Mouse (Mus musculus): ENCODE data around the gene Kirrel. TPM values are rescaled to one million over a fixed set of nuclear protein-coding genes. Genes with fewer than 3 reads are reported as not detected.
A peak's percentile ranks its signal among the peaks of the same experiment; 100 is the strongest.

Gene Kirrel
- 3.8 and 4.1 TPM in 2 replicates for polyA plus RNA-seq (2014; fragmentation: Nextera tagmentation; extraction: Ambion mirVana)

DNA sequence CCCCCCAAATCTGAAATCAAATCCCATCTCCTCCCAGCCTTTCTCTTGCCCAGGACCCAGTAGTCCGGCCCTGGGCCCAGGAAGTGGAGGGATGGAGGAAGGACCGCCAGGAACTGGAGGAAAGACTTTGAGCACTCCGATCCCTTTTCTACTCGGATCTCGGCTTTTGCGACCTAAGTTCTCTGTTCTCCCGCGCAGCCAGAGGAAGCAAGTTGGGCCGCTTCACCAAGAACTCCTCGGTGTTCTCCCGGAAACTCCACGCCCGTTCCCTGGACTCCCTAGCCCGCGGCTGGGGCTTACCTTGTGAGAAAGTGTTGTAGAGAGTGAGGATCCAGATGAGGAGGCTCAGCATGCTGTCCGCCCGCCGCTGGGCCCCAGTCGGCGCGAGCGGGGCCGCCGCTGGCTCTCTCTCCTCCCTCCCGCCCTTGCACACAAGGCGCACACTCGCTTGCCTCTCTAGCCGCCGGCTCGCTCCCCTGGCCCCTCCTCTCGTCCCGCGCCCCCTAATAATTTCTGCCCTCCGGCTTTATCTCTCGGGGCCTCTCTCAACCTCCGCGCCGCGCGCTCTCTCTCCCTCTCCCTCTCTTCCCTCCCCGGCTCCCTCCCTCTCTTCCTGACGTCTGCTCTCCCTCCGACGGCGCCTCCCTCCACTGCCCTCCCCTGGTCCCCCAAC lies at the start of gene Kirrel:
Kirrel (minus strand) TSS at position 652 of the 673 bp plus-strand sequence.
- peak within 1 kb of the TSS; percentile 81 for H3K27ac ChIP-seq
- H3K36me3 ChIP-seq (replicated peaks; ENCODE audit: control insufficient read depth, insufficient read depth), result no peaks in the 10 kb centered on the region
- H3K9ac ChIP-seq, result peak within 1 kb of the TSS; percentile 70
- H3K9me3 ChIP-seq (ENCODE audit: control insufficient read depth, low read length), result no peaks in the 10 kb centered on the region
- peaks cover 32% of the 10 kb centered on the region for H3K4me1 ChIP-seq (replicated peaks; ENCODE audit: control insufficient read depth, insufficient read depth, low read length)
- peak within 1 kb of the TSS; percentile 53 for H3K4me3 ChIP-seq (replicated peaks; ENCODE audit: low read length)
- ATAC-seq (ENCODE audit: low FRiP score), result peak; percentile 90
- DNase-seq (ENCODE audit: low spot score), result peak; percentile 76
- peak within 1 kb of the TSS; percentile 65 for H3K4me2 ChIP-seq (replicated peaks)
- no peaks in the 10 kb centered on the region for H3K27me3 ChIP-seq (ENCODE audit: control insufficient read depth, insufficient read depth, low read length)
- under 1% methylated on average over 43 of the region's 45 CpGs for WGBS

DNA sequence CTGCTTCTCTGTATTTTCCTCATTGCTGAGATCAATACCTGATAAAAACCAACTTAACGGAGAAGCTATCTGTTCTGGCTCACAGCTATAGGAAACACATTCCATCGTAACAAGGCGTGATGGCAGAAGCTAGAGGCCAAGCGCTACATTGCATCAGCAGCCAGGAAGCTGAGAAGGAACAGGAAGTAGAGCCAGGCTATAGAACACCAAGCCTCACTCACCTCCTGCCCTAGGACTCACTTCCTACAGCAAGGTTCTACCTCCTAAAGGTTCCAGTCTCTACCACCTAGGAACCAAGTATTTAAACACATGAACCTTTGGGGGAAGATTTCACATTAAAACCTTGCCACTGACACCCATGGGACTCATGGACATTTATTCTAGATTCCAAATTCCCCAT lies 49.1 kb upstream of the Kirrel start:
- DNase-seq (ENCODE audit: low spot score) (no peak), ATAC-seq (ENCODE audit: low FRiP score) (no peak)
- Histone ChIP-seq H3K27me3 (ENCODE audit: control insufficient read depth, insufficient read depth, low read length) (no peaks in the 10 kb centered on the region), H3K4me2 (replicated peaks) (no peak overlapping the region), H3K9me3 (ENCODE audit: control insufficient read depth, low read length) (no peaks in the 10 kb centered on the region), H3K36me3 (replicated peaks; ENCODE audit: control insufficient read depth, insufficient read depth) (no peaks in the 10 kb centered on the region), H3K4me1 (replicated peaks; ENCODE audit: control insufficient read depth, insufficient read depth, low read length) (no peaks in the 10 kb centered on the region), H3K9ac (no peak overlapping the region), H3K4me3 (replicated peaks; ENCODE audit: low read length) (no peak overlapping the region), H3K27ac (no peak overlapping the region)
- WGBS, result 87% methylated on average over 4 of the region's 4 CpGs

DNA sequence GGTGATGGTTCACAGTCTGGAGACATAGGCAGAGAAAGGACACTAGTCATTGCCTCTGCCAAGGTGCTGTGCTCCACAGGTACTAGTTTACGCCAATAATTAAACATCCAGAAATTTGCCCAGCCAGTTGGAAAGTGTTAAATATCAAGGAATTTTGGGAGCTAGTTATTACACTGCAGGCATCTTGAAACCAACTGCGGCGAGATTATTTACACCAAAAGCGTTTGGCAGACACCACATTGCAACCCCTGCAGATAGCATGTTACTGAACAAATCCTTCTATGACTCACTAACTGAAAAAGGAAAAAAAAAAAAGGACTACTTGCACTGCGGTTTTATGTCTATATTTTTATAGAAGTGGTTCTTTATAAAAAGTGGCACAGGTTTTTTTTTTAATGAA lies 47.8 kb upstream of the Kirrel start:
- no peak for DNase-seq (ENCODE audit: low spot score)
- H3K27ac ChIP-seq, result no peak overlapping the region
- no peak for ATAC-seq (ENCODE audit: low FRiP score)
- no peaks in the 10 kb centered on the region for H3K9me3 ChIP-seq (ENCODE audit: control insufficient read depth, low read length)
- 90% methylated on average over 5 of the region's 5 CpGs for WGBS
- no peak overlapping the region for H3K4me2 ChIP-seq (replicated peaks)
- H3K27me3 ChIP-seq (ENCODE audit: control insufficient read depth, insufficient read depth, low read length), result no peaks in the 10 kb centered on the region
- H3K4me1 ChIP-seq (replicated peaks; ENCODE audit: control insufficient read depth, insufficient read depth, low read length), result no peaks in the 10 kb centered on the region
- no peaks in the 10 kb centered on the region for H3K36me3 ChIP-seq (replicated peaks; ENCODE audit: control insufficient read depth, insufficient read depth)
- no peak overlapping the region for H3K4me3 ChIP-seq (replicated peaks; ENCODE audit: low read length)
- no peak overlapping the region for H3K9ac ChIP-seq

DNA sequence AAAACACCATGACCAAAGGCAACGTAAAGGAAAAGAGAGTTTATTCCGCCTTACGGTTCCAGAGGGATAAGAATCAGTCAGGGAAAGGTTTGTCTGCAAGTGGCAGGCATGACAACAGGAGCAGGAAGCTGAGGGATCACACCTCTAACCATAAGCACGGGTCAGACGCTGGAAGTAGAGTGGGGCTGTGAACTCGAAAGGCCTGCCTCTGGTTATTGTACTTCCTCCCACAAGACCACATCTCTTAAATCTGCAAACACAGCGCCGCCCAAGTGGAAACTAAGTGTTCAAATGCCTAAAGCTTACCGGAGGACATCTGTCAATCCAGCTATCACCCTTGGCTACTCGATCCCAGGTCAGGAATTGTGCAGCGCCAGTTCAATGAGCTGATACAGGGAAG lies 40.6 kb upstream of the Kirrel start:
- Histone ChIP-seq H3K4me3 (replicated peaks; ENCODE audit: low read length) (no peak overlapping the region), H3K4me1 (replicated peaks; ENCODE audit: control insufficient read depth, insufficient read depth, low read length) (no peaks in the 10 kb centered on the region), H3K9me3 (ENCODE audit: control insufficient read depth, low read length) (no peaks in the 10 kb centered on the region), H3K27me3 (ENCODE audit: control insufficient read depth, insufficient read depth, low read length) (no peaks in the 10 kb centered on the region), H3K27ac (no peak overlapping the region), H3K9ac (no peak overlapping the region), H3K36me3 (replicated peaks; ENCODE audit: control insufficient read depth, insufficient read depth) (no peaks in the 10 kb centered on the region), H3K4me2 (replicated peaks) (no peak overlapping the region)
- ATAC-seq (ENCODE audit: low FRiP score), result no peak
- 75% methylated on average over 11 of the region's 11 CpGs for WGBS
- DNase-seq (ENCODE audit: low spot score), result no peak

DNA sequence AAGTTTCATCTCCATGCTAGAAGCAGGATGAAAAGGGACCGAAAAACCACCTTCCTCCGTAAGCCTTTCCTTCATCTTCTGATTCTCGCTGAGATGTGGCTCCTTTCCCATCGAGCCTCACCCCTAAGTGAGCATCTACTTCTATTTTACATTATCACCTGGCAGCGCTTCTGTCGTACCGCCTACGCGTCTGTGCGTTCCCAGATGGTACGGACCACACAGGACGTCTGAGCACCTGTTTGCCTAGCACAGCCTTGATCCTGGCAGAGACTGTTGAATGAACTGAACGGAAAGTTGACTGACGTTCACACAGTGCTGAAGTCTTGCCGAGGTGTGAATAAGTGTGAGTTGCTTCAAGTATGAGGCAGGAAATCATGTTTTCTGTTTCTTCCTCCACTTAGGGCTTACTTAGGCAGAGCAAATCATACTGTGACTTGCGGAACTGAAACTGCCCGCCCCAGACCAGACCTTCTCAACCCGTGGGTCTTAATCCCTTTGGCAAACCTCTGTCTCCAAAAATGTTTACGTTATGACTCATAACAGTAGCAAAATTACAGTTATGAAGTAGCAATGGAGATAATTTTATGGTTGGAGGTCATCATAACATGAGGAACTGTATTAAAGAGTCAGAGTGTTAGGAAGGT lies 39.8 kb upstream of the Kirrel start:
- Histone ChIP-seq H3K4me3 (replicated peaks; ENCODE audit: low read length) (no peak overlapping the region), H3K27ac (no peak overlapping the region), H3K36me3 (replicated peaks; ENCODE audit: control insufficient read depth, insufficient read depth) (no peaks in the 10 kb centered on the region), H3K27me3 (ENCODE audit: control insufficient read depth, insufficient read depth, low read length) (no peaks in the 10 kb centered on the region), H3K4me1 (replicated peaks; ENCODE audit: control insufficient read depth, insufficient read depth, low read length) (no peaks in the 10 kb centered on the region), H3K9ac (no peak overlapping the region), H3K4me2 (replicated peaks) (no peak overlapping the region), H3K9me3 (ENCODE audit: control insufficient read depth, low read length) (no peaks in the 10 kb centered on the region)
- ATAC-seq (ENCODE audit: low FRiP score) (no peak), DNase-seq (ENCODE audit: low spot score) (no peak)
- WGBS, result 94% methylated on average over 19 of the region's 19 CpGs

DNA sequence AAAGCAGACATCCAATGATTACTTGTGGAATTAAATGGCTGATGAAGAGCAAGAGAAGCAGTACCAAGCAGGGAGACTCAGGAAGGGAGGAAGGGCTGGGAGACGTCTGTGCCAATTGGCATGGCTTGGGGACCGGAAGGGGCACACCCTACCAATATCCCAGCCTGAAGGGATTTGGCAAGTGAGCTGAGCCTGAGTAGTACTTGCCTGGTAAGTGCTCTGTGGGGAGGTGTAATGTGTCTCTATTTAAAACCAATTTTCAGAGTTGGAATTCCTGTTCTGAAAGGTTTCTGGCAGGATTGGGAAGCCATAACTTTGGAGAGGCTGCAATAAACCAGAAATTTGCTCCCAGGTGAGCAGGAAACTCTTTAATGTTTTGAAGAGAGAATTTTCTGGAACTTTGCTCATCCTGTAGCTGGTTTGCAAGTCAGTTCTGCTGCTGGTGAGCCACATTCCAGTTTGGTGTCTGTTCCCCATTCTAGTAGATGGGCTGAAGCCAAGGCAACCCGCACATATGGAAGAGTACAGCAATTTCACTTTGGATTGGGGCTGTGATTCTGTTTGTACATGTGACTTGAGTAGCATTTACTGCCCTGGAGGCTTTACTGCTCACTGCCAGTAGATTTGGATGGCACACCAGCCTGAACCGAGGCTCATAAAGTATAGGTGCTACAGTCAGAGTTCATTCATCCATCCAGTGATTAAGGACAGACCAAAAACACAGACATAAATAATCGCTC lies 32.0 kb upstream of the Kirrel start:
- Histone ChIP-seq H3K4me2 (replicated peaks) (no peak overlapping the region), H3K36me3 (replicated peaks; ENCODE audit: control insufficient read depth, insufficient read depth) (no peaks in the 10 kb centered on the region), H3K9ac (no peak overlapping the region), H3K9me3 (ENCODE audit: control insufficient read depth, low read length) (no peaks in the 10 kb centered on the region), H3K4me3 (replicated peaks; ENCODE audit: low read length) (no peak overlapping the region), H3K4me1 (replicated peaks; ENCODE audit: control insufficient read depth, insufficient read depth, low read length) (no peaks in the 10 kb centered on the region), H3K27me3 (ENCODE audit: control insufficient read depth, insufficient read depth, low read length) (no peaks in the 10 kb centered on the region), H3K27ac (no peak overlapping the region)
- ATAC-seq (ENCODE audit: low FRiP score), result no peak
- WGBS, result 84% methylated on average over 5 of the region's 5 CpGs
- DNase-seq (ENCODE audit: low spot score), result no peak

DNA sequence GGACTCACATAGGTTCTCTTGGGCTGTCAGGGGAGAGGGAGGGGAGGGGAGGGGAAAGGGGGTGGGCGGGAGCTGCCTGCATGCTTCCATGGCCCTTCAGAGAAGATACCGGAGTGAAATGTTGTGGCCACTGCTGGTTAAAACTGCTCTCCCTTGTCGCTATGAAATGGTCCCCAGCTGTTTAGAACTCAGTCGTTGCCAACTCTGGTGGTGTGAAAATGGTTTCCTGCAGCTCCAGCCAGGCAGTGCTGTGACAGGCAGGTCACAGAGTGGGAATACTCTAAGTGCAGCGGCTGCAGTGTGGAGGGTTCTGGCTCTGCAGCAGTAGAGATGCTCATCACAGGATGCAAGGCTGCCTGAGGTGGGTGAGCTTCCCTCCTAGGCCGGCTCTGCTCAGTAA lies 22.1 kb upstream of the Kirrel start:
- no peak for ATAC-seq (ENCODE audit: low FRiP score)
- H3K9me3 ChIP-seq (ENCODE audit: control insufficient read depth, low read length), result no peaks in the 10 kb centered on the region
- no peak for DNase-seq (ENCODE audit: low spot score)

DNA sequence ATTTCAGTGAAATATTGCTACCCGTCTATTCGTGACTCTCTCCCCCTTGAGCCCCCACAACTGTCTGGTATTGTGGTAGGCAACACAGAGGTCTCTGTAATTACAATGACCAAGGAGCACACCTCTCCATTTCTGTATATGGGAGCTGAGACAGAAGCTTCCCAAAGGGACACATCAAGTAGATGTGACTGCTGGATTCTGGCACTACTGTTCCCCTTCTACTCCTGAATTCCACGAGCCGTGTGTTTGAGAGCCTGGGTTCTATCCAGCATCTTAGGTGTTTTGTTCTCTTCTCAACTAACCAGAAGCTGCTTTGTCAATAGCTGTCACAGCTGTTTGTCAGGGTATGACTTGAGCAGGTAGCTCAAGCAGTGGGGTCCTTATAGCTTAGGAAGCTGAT lies 20.5 kb upstream of the Kirrel start:
- Histone ChIP-seq H3K27ac (no peak overlapping the region), H3K9me3 (ENCODE audit: control insufficient read depth, low read length) (no peaks in the 10 kb centered on the region), H3K4me2 (replicated peaks) (no peak overlapping the region), H3K36me3 (replicated peaks; ENCODE audit: control insufficient read depth, insufficient read depth) (no peaks in the 10 kb centered on the region), H3K27me3 (ENCODE audit: control insufficient read depth, insufficient read depth, low read length) (no peaks in the 10 kb centered on the region), H3K4me1 (replicated peaks; ENCODE audit: control insufficient read depth, insufficient read depth, low read length) (no peaks in the 10 kb centered on the region), H3K4me3 (replicated peaks; ENCODE audit: low read length) (no peak overlapping the region), H3K9ac (no peak overlapping the region)
- DNase-seq (ENCODE audit: low spot score) (no peak), ATAC-seq (ENCODE audit: low FRiP score) (no peak)
- 83% methylated on average over 4 of the region's 4 CpGs for WGBS

More for the DNA sequence above, 22.1 kb upstream of the Kirrel start:
- H3K4me2 ChIP-seq (replicated peaks), result no peak overlapping the region
- no peak overlapping the region for H3K9ac ChIP-seq
- H3K27ac ChIP-seq, result no peak overlapping the region
- H3K4me3 ChIP-seq (replicated peaks; ENCODE audit: low read length), result no peak overlapping the region
- H3K27me3 ChIP-seq (ENCODE audit: control insufficient read depth, insufficient read depth, low read length), result no peaks in the 10 kb centered on the region
- 33% methylated on average over 6 of the region's 6 CpGs for WGBS
- H3K36me3 ChIP-seq (replicated peaks; ENCODE audit: control insufficient read depth, insufficient read depth), result no peaks in the 10 kb centered on the region
- H3K4me1 ChIP-seq (replicated peaks; ENCODE audit: control insufficient read depth, insufficient read depth, low read length), result no peaks in the 10 kb centered on the region

DNA sequence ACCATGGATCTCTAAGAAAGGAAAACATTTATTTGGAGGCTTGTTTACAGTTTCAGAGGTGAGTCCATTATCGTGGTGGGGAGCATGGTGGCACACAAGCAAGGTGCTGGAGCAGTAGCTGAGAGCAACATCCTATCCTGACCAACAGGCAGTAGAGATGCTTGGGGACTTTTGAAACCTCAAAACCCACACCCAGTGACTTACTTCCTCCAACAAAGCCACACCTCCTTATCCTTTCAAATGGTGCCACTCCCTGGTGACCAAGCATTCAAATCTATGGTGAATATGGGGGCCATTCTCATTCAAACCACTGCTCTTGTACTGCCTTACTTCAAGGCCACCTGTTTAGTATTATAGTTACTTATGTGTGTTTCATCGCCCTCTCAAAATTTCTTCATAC lies 20.0 kb upstream of the Kirrel start:
- Histone ChIP-seq H3K4me1 (replicated peaks; ENCODE audit: control insufficient read depth, insufficient read depth, low read length) (no peaks in the 10 kb centered on the region), H3K27ac (no peak overlapping the region), H3K4me2 (replicated peaks) (no peak overlapping the region), H3K4me3 (replicated peaks; ENCODE audit: low read length) (no peak overlapping the region), H3K9me3 (ENCODE audit: control insufficient read depth, low read length) (no peaks in the 10 kb centered on the region), H3K36me3 (replicated peaks; ENCODE audit: control insufficient read depth, insufficient read depth) (no peaks in the 10 kb centered on the region), H3K27me3 (ENCODE audit: control insufficient read depth, insufficient read depth, low read length) (no peaks in the 10 kb centered on the region), H3K9ac (no peak overlapping the region)
- DNase-seq (ENCODE audit: low spot score) (no peak), ATAC-seq (ENCODE audit: low FRiP score) (no peak)
- WGBS, result 93% methylated on average over 2 of the region's 2 CpGs
